Mouse (Mus musculus) embryo, embryonic 9.5 days (tissue): ENCODE data around the gene Tbc1d2b.

Experiments
- DNase-seq: peaks from one replicate; pipeline ENCODE4 v3.0.0-alpha.2; 2017; ENCODE audit errors: extremely low spot score

The Tbc1d2b gene

DNA sequence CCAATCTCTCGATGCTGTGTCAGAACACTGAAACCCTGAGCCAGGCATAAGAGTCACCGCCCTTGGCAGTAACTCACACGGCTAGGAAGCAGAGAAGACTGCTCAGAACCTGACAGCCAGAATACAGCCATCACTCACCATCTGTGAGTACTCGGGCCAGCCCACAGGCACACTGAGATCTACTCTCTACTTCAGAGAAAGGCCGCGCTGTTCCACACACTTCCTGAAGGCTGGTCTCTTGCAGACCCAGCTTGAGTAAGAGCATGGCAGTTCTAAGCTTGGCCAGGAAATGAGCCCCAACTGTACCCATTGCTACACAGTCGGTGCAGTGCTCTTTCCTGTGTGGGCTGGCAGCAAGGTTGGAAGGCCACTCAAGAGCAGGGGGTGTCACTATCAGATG, 27.7 kb downstream of the Tbc1d2b start:
- no peak for DNase-seq

DNA sequence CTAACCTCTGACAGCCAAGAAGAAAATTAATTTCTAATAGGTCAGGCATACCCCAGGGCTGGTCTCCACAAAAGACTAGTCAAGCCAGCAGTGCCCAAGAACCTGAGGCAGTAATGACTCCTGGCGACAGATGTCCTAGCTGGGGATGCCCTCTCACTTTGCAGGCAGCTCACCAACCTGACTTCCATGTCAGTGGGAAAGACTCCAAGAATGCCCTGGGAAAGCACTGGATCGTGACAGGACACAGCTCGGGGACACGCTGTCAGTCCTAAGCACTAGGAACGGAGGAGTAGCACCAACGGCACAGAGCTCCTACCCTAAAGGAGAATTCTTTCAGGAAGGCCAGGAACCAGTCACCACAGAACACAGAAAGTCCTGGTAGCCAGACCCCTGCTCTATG, 28.3 kb downstream of the Tbc1d2b start:
- DNase-seq, result no peak

DNA sequence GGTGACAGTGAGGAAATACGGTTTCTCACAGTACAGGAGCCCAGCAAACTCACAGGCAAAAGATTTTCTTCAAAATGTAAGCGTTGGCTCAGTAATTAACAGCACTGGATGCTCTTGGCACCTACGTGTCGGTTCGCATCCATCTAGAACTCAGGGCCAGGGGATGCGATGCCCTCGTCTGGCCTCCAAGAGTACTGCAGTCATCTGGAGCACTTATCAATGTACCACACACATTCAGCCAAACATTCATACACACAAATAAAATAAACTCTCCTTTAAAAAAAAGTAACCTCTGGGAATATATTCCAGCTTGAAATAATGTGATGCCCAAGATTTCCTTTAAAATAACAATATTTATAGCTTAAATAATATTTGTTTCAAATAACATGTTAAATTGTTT, 29.0 kb downstream of the Tbc1d2b start:
- DNase-seq, result no peak

DNA sequence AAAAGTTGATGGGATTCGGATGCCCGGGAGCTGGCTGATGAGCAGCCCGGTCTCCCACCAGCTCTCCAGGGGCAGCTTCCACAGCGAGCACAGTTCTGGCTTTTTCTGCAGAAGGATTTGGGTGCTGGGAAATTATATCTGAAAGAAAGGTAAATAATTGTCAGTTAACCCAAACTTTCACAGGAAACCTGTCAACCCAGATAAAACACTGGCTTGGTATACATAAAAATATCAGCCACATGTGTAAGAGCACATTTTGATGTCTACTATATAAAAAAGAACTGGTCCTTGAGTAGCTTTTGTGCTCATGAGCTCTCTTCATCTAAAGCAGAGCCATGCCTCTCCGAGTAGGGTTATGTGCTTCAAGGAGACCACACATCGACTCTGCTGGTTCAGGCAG, 29.6 kb downstream of the Tbc1d2b start:
- DNase-seq, result no peak

GRCm38 (mm10) chr9:90240560-90240959, 30.0 kb downstream of the Tbc1d2b start:
- DNase-seq, result no peak

DNA sequence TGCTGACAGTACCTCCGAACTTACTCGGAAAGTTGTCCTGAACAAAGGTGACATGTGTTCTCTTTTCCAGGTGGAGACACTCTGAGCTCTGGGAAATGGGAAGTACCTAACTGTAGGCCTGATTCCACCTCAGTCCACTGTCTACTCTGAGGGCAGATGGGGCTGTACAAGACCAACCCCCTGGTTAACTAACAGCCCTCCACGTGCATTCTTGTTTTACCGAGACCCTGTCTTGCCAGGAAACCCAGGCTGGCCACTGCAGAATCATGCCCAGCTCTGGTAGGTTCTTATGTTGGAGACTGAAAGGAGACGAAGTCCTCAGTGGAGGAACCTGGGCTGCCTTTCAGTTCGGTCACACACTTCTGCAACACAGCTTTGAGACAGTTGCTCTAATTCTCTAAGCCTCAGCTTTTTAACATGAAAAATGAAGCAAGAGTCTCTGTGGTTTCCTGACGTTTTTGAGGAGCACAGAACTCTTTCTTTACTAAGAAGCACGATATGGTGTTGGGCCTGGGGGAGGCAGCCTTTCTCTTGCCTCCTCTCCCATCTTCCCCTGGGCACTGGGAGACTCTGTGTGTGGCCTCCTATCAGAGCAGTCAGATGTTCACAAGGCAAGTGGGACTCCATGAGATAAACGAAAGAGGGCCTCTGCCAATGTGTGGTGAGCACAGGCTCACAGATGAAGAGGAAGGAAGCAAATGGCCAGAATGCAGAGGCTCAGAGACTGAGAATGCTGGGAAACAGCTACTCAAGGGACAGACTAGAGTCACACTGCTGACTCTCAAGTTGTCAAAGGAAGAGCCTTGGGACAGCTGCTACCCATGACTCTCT, 33.2 kb downstream of the Tbc1d2b start:
- no peak for DNase-seq

- no peak for DNase-seq
These were observed 33.8 kb downstream of the Tbc1d2b start for GRCm38 (mm10) chr9:90236817-90237216.

GRCm38 (mm10) chr9:90235258-90235882, 35.2 kb downstream of the Tbc1d2b start:
- DNase-seq, result no peak

DNA sequence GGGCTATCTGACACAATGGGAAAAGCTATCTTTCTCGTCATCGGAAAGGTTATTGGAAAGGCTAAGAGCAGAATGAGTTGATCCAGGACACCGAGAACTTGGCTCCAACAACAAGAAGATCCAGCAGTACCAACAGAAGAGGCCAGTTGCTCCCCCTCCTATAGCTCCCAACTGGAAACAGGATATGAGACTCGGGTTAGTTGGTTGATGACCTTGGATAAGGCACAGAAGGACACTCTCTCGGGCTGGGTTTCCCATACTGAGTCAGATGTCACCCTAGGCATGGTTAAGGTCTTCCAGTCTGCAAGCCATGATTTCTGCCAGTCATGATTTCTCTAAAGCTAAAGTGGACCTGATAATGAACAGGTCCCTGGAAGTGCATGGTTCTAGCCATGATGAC, 35.8 kb downstream of the Tbc1d2b start:
- no peak for DNase-seq

DNA sequence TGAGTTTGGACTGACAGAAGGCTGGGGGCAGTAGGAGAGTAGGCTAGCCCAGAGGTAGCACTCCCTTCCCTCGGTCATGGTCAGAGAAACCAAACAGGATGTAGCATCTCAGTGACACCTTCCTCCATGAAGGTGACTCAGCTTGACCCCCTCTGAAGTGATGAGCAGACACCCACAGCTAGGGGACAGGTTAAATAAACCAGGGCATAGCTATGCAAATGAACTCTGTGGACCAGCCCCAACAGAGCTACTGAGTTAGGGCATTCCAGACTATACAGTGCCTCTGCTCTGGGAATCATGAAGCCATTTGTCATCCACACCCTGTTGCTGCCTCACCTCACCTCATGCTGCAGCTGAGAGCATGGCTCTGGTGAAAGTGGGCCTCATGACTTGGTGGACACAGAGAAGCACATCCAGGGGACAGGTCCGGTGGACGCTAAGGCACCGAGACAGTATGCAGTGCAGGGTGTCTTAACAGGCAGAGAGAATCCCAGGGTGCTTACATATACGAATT, 36.6 kb downstream of the Tbc1d2b start:
- DNase-seq, result no peak

GRCm38 (mm10) chr9:90232781-90233690, 37.6 kb downstream of the Tbc1d2b start:
- no peak for DNase-seq

- DNase-seq, result no peak
These were observed 43.4 kb downstream of the Tbc1d2b start for GRCm38 (mm10) chr9:90227171-90227570.

DNA sequence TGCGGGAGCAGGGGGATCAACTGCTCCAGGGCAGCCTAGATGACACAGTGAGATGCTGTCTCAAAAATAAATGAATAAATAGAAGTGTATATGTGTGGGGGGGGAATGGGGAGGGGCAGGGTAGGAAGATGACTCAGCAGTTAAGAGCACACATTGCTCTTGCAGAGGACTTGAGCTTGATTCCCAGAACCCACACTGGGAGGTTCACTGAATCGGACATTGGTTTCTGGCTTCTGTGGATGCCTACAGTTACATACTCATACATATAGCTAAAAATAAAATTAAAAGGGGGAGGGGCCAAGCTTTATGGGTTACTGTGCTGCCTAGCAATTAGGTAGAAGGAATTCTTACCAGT, 43.9 kb downstream of the Tbc1d2b start:
- DNase-seq, result no peak

GRCm38 (mm10) chr9:90226081-90226741, 44.4 kb downstream of the Tbc1d2b start:
- no peak for DNase-seq

DNA sequence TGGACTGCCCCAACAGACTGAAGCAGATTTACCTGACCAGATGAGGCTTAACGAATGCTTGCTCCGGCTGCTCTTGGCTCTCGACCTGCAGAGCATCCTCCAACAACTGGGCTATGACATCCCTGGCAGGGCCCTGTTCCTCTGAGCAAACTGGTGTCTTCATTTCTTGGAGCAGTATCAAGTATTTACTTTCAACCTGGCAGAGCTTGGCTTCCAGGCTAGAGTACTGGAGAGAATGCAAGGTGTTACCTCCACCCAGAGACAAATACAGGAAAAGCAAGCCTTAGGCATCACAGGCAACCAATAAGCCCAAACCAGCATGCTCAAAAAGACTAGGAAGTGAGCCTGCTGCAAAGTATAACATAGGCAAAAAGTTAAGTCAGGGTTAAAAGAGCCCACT, 48.3 kb downstream of the Tbc1d2b start:
- DNase-seq, result no peak

DNA sequence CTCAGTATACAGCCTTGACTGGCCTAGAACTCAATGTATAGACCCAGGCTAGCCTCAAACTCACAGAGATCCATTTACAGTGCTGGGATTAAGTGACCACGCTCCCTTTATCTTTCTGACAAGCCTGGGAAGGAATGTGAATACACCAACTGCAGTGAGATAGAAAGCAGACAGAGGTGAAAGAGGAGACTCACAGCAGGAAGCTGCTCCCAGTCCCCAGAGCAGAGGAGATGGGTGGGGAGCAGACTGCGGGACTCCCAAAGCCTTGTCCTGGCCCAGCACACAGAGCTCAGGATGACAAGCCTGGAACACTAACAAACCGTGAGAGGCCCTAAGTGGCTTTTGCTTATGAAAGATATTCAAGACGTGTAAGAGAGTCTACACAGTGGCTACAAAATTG, 53.1 kb downstream of the Tbc1d2b start:
- DNase-seq, result no peak

- DNase-seq, result no peak
These were observed 54.2 kb downstream of the Tbc1d2b start for GRCm38 (mm10) chr9:90216259-90217001.

DNA sequence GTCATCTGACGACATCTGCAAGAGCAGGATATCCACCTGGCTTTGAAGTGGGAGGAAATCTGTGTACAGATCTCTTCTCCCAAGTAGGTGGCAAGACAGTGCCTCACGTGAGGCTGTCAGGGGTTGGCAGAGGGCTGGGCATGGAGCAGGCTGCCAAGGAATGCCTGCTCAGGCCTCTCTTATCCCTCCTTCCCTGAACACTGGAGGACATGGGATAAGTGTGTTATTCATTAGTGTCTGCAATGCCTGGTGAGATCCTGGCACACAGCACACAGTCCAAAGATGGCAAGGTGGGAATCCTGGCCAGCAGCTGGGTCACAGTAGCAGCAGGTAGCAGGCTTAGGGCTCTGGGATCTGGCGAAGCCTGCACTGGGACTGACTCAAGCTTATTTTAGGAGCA, 57.5 kb downstream of the Tbc1d2b start:
- DNase-seq, result no peak

GRCm38 (mm10) chr9:90208655-90209054, 61.9 kb downstream of the Tbc1d2b start:
- DNase-seq, result no peak

- DNase-seq, result no peak
These were observed 62.8 kb downstream of the Tbc1d2b start for GRCm38 (mm10) chr9:90207808-90208207.

- DNase-seq, result peak; percentile 72
These were observed 64.1 kb downstream of the Tbc1d2b start for GRCm38 (mm10) chr9:90206500-90206899.
